Mouse (Mus musculus) lung, postnatal 14 days (tissue): ENCODE data around the gene Ints5.
"Not testable (repeated sequence)": the region's sequence is repeated elsewhere in the genome, so short reads cannot be mapped to it uniquely, and the experiment has no call there.

Source experiments
- DNase-seq: peaks from one replicate; pipeline ENCODE4 v3.0.0; 2021

Ints5 gene

DNA sequence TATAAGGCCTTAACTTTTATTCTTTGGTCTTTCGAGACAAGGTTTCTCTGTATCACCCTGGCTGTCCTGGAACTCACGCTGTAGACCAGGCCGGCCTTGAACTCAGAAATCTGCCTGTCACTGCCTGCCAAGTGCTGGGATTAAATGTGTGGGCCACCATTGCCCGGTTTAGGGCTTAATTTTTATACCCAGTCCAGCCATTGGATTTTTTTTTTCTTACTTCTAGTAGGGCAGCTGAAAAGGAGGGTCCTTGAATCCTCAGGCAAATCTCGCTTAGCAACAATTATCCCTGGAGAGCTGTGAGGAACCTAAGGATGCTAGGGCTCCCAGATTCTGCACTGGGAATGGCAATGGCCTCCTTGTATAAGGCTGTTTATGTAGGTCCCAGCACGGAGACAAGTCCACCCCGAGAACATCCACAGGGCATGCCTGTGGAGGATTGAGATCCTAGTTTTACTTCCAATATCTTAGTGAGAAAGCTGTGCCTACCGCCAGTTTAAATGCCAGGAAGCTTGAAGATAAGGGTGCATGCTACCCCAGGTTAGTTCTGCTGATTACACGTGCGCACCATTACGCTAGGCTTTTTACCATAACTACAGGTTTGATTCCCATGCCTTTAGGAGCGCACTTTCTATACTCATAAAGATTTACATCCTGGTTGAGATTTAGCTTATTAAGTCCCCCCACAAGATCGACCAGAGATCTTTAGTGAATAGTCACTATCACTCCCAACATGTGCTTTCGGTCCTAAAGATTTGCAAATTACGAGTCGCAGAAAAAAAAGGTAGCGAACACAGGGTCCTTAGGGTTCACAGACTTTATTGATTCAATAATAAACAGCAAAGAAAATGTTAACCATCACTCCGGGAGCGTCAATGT is 5.0 kb upstream of the Ints5 start:
- DNase-seq = no peak

DNA sequence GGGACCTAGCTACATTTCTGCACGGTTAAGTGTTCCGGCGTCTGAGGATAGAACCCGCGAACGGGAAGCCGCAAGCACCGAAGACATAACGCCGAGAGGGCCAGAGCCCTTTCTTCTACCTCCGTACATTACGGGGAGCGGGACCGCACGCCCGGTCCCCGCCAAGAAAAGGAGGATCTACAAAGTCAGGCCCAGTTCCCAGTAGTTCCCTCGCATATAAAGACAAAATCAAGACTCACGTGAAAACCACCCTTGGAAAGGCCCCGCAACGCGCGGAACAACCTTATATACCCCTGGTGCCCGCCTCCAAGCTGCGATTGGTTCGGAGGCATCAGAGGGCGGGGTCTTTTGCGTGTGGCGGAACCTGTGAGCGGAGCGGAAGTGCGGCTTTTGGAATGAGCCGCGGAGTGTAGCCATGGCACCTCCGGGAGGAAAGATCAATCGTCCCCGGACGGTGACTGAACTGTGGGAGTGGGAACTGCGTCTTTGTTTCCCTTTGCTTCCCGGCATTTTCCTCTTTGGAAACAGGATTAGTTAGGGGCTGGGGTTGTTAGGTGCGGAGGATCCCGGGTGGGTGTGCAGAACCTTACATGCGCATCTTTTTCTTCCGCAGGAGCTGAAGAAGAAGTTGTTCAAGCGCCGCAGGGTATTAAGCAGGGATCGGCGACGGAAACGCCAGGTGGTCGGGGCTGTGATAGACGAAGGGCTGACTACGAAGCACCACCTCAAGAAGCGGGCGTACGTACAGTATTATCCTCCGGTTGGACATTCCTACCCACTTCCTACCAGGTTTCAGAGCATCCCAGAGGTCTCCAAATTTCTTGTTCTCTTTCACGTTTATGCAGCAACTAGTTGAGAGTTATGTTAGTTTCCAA is 4.1 kb upstream of the Ints5 start, which contains the start of the genes 1810009A15Rik and Gm49416:
Gene 1810009A15Rik (plus strand): TSS at position 343 of the 875 bp plus-strand sequence.
Gene Gm49416 (plus strand): TSS at position 416 of the 875 bp plus-strand sequence.
- DNase-seq = peak; percentile 95

GRCm38 (mm10) chr19:8895397-8895960 is 2.7 kb downstream of the Ints5 start:
- DNase-seq = no peak

DNA sequence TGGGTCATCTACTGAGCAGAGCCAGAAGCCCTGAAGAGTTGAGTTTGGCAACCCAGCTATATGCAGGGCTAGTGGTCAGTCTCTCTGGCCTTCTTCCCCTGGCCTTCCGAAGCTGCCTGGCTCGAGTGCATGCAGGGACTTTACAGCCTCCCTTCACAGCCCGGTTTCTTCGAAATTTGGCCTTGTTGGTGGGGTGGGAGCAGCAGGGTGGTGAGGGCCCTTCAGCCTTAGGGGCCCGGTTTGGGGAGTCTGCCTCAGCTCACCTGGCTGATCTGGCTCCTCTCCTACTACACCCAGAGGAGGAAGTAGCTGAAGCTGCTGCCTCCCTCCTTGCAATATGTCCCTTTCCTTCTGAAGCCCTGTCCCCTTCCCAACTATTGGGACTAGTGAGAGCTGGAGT is 3.4 kb downstream of the Ints5 start:
- not testable (repeated sequence) for DNase-seq

DNA sequence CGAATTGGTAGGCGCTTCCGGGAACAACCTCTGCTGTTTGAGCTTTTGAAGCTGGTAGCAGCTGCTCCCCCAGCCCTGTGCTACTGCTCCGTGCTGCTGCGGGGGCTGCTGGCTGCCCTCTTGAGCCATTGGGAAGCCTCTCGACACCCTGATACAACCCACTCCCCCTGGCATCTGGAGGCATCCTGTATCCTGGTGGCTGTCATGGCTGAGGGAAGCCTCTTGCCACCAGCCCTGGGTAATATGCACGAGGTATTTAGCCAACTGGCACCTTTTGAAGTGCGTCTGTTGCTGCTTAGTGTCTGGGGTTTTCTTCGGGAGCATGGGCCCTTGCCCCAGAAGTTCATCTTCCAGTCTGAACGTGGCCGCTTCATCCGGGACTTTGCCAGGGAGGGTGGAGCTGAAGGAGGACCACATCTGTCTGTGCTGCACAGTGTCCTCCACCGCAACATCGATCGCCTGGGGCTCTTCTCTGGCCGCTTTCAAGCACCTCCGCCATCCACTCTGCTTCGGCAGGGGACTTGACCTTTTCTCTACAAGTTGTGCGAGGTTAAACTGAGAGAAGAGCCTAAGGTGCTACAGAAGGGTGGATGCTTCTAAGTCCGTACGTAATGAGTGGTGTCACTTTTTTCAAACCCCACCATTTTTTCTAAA is 4.5 kb downstream of the Ints5 start:
- DNase-seq = peak; percentile 50

- peak; percentile 95 for DNase-seq
These were observed 5.2 kb downstream of the Ints5 start, which contains the start of gene Ganab for GRCm38 (mm10) chr19:8897865-8898495. Gene Ganab, plus strand, starts transcription at chr19:8898071.

DNA sequence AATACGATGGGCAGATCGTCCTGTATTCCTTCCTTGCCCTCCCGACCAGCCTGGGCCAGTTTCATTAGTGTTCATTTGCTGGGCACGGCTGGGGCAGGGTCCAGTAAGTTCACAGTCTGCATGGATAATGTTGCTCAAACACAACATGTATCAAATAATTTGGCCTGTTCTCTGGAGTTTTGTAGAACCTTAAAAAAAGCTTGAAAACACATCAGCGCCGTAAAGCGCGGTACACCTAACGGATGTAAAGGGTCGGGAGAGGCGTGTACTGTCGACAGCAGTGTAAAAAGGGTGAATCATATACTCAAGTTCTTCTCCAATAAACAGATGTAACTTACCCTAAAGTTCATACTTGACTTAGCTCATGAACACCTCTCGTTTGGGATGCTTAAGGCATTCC is 5.8 kb downstream of the Ints5 start:
- DNase-seq = no peak

GRCm38 (mm10) chr19:8899079-8899478 is 6.3 kb downstream of the Ints5 start:
- no peak for DNase-seq

DNA sequence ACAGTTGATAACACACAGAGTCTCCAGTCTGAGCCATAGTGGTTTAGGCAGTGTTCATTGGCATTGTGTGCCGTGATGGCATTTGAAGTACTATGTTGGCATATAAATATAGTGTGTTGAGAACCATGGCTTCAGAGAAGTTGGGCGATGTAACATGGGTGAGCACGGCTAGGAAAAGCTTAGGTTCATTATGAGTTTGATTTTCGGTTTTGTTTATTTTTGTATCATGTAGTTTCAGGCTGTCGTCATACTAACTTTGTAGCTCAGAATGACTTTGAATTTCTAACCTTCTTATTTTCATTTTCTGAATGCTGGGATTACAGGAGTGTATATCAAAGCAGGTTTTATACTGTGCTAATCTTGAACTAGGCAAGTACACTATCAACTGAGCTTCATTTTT is 10.6 kb downstream of the Ints5 start:
- DNase-seq = no peak

GRCm38 (mm10) chr19:8908531-8908930 is 15.7 kb downstream of the Ints5 start:
- no peak for DNase-seq

DNA sequence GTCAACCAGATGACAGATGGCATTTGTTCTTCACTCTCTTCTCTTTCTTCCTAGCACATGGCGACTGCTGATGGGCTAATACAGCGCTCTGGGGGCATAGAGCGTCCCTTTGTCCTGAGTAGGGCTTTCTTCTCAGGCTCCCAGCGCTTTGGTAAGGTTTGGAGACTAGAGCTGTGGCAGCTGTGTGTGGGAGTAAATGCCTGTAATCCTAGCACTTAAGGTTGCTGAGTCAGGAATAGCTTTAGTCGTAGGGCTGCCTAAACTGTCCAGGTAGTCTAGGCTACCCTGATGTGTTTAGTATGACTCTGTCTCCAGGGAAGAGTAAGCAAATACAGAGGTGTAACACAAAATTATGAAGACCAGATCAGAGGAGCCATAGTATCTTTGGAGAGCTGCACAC is 19.0 kb downstream of the Ints5 start:
- no peak for DNase-seq

GRCm38 (mm10) chr19:8914212-8914611 is 21.4 kb downstream of the Ints5 start:
- no peak for DNase-seq

- no peak for DNase-seq
These were observed 26.2 kb downstream of the Ints5 start for GRCm38 (mm10) chr19:8919000-8919399.

GRCm38 (mm10) chr19:8919684-8920072 is 26.9 kb downstream of the Ints5 start:
- no peak for DNase-seq

- DNase-seq = peak; percentile 95
These were observed 27.4 kb downstream of the Ints5 start, which contains the start of gene B3gat3 for GRCm38 (mm10) chr19:8920073-8920736. Gene B3gat3, plus strand, starts transcription at chr19:8920374.

DNA sequence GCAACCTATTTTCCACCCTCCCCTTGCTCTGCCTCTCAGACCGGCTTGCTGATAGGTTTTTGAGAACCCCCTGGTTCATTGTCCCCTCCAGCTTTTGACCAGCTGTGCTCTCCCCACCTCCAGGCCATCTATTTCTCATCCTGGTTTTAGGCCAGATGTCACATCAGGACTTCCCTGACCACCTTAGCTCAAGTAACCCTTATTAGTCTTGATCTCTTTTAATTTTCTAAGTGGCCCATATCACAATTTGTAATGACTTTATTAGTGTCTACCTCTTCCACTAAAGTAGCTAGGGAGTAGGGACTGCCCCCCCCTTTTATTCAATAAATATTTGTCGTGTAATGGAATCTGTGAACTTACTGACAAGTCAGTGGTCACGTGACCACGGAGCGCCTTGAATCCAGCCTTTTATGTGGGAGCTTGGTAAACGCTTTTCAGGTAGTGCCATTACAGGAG is 28.1 kb downstream of the Ints5 start:
- peak; percentile 34 for DNase-seq

- no peak for DNase-seq
These were observed 28.9 kb downstream of the Ints5 start for GRCm38 (mm10) chr19:8921741-8922140.

- no peak for DNase-seq
These were observed 34.0 kb downstream of the Ints5 start for GRCm38 (mm10) chr19:8926766-8927165.

DNA sequence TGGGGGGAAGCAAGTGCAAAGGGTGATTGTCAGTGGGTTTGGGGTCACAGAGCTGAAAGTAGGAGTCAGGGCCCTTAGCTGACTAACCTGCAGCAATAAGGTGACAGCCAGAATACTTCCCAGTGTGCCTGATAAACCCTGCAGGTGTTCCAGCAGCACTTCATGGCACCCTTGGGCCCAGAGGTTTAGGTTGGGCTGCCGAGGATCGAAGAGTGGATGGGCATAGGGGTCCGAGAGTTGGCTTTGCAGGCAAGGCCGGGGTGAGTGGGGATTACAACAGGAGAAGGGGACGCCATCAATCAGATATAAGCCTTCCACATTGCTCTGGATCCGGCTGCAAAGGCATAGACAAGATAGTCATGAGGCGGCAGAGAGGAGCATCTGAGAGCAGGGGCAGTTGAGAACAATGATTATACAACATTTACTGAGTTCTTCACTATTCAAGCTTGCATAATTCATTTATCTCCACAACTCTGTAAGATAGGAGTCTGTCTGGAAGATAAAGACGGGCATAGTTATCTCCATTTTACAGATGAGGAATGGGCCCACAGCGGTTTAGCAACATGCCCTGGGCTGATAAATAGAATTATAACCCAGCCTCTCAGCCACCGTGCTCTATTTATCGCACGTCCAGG is 35.2 kb downstream of the Ints5 start:
- DNase-seq = no peak

DNA sequence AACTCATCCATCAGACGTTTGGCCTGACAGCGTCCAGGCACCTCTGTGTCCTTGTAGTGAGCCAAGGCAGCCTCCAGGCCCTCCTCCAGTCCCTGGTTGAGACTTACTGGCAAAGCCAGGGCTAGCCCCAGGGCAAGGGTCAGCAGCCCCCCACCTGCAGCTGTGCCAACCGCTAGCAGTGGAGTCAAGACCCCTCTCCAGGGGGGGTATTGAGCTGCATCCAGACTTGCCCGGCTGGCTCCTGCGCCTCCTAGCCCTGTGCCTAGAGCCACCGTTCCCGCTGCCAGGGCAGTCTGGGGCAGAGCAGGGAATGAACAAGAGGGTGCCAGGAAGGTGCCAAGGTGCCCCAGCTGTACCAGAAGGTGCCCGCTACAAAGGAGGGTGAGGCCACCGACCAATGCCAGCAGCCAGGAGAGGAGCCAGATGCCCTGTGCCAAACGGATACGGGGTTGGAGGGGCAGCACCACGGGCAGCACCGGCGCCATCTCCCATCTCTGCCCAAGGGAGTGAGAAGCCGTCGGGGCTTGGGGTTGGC is 36.0 kb downstream of the Ints5 start:
- DNase-seq = no peak
